Mouse (Mus musculus): ENCODE data around the gene Serpinb8.

The Serpinb8 gene

GRCm38 (mm10) chr1:107589691-107590470 lies at the start of gene Serpinb8:
TSS of gene Serpinb8 (plus strand) at chr1:107590006.
- peak; percentile 72 for DNase-seq

- no peak for DNase-seq
Observed at GRCm38 (mm10) chr1:107559494-107559893, 30.3 kb upstream of the Serpinb8 start.

GRCm38 (mm10) chr1:107562110-107562509 lies 27.7 kb upstream of the Serpinb8 start:
- no peak for DNase-seq

GRCm38 (mm10) chr1:107565644-107566043 lies 24.2 kb upstream of the Serpinb8 start:
- no peak for DNase-seq

- DNase-seq = no peak
Observed at GRCm38 (mm10) chr1:107576094-107576493, 13.7 kb upstream of the Serpinb8 start.

- DNase-seq = no peak
Observed at GRCm38 (mm10) chr1:107577514-107577913, 12.3 kb upstream of the Serpinb8 start.

- no peak for DNase-seq
Observed at GRCm38 (mm10) chr1:107581220-107581619, 8.6 kb upstream of the Serpinb8 start.

- DNase-seq = no peak
Observed at GRCm38 (mm10) chr1:107582900-107583299, 6.9 kb upstream of the Serpinb8 start.

- no peak for DNase-seq
Observed at GRCm38 (mm10) chr1:107583958-107584376, 5.8 kb upstream of the Serpinb8 start.

- DNase-seq = no peak
Observed at GRCm38 (mm10) chr1:107584932-107585331, 4.9 kb upstream of the Serpinb8 start.

GRCm38 (mm10) chr1:107586196-107586595 lies 3.6 kb upstream of the Serpinb8 start:
- DNase-seq = peak; percentile 32

GRCm38 (mm10) chr1:107588206-107588605 lies 1.6 kb upstream of the Serpinb8 start:
- no peak for DNase-seq

- no peak for DNase-seq
Observed at GRCm38 (mm10) chr1:107588642-107589041, 1.2 kb upstream of the Serpinb8 start.

- DNase-seq = no peak
Observed at GRCm38 (mm10) chr1:107592644-107593043, 2.8 kb downstream of the Serpinb8 start.

- no peak for DNase-seq
Observed at GRCm38 (mm10) chr1:107593469-107593868, 3.7 kb downstream of the Serpinb8 start.

GRCm38 (mm10) chr1:107596874-107597273 lies 7.1 kb downstream of the Serpinb8 start:
- DNase-seq = no peak

GRCm38 (mm10) chr1:107598476-107598875 lies 8.7 kb downstream of the Serpinb8 start:
- peak; percentile 8 for DNase-seq

- no peak for DNase-seq
Observed at GRCm38 (mm10) chr1:107608942-107609341, 19.1 kb downstream of the Serpinb8 start.

GRCm38 (mm10) chr1:107614087-107614486 lies 24.3 kb downstream of the Serpinb8 start:
- DNase-seq = no peak

- DNase-seq = no peak
Observed at GRCm38 (mm10) chr1:107622017-107622416, 32.2 kb downstream of the Serpinb8 start.

- peak; percentile 7 for DNase-seq
Observed at GRCm38 (mm10) chr1:107635936-107636335, 46.1 kb downstream of the Serpinb8 start.

GRCm38 (mm10) chr1:107638056-107638455 lies 48.2 kb downstream of the Serpinb8 start:
- peak; percentile 60 for DNase-seq

GRCm38 (mm10) chr1:107638459-107638858 lies 48.7 kb downstream of the Serpinb8 start:
- no peak for DNase-seq

- DNase-seq = no peak
Observed at GRCm38 (mm10) chr1:107642457-107643118, 52.8 kb downstream of the Serpinb8 start.

Measured in kidney, postnatal 14 days (tissue).